ENCODE assay signal across 8 mouse cellular contexts in the genomic region with DNA sequence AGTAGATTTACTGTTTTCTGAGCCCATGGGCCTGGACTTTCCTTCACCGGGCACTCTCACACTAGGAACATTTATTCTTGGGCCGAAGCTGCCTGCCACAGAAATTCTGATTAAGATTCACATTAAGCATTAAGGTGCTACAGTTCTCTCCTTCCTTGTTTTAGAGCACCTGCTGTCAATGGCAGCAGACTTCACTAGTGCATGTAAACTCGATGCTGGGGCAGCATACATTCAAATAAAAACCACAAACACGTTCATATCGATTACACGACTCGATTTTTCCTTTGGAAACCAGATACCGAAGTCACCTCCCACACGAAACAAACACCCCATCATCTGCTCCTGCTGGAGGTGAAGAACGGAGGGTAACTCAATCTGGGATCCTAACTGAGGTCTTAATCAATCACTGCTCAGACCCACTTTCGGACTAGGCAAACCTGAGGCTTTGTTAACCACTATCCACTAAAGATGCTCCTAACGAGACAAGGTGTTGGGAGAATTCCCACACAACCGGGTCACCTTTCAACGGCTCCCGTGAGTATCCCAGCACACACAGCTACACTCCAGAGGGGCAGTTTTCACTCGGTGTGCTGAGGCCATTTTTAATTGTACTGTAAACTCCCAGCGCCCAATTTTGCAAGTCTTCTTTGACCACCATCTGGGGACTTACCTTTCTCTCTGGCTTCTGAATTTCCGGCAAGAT. TPM values are rescaled to one million over a fixed set of nuclear protein-coding genes. Genes with fewer than 3 reads are reported as not detected.
A peak's percentile ranks its signal among the peaks of the same experiment; 100 is the strongest.
DNase-seq lines count a peak whose midpoint lies in the region; ATAC-seq lines count a peak whose summit lies in the region.

No protein-coding gene starts in this region.

- no peak for ATAC-seq in kidney, embryonic 14.5 days (ENCODE audit: low FRiP score, low TSS enrichment)
- no peak for ATAC-seq in forebrain, embryonic 14.5 days
- ATAC-seq in liver, embryonic 11.5 days (replicated peaks; ENCODE audit: low FRiP score) = no peak

- H3K4me1 ChIP-seq in kidney, embryonic 14.5 days (ENCODE audit: control insufficient read depth, insufficient read depth, low read length) = peaks cover 16% of the 10 kb centered on the region
- peaks cover 13% of the 10 kb centered on the region for H3K4me1 ChIP-seq in forebrain, embryonic 14.5 days (ENCODE audit: control insufficient read depth, insufficient read depth, low read length)
- peaks cover 10% of the 10 kb centered on the region; the same call in 1 of the 2 replicates for H3K4me1 ChIP-seq in liver, embryonic 11.5 days (replicated peaks; ENCODE audit: control insufficient read depth, insufficient read depth, low read length)

- H3K9ac ChIP-seq in kidney, embryonic 14.5 days (ENCODE audit: low read depth, low read length) = peak overlapping the region; percentile 98
- peak overlapping the region; percentile 95 for H3K9ac ChIP-seq in forebrain, embryonic 14.5 days (ENCODE audit: low read length)
- peak overlapping the region; percentile 98 for H3K9ac ChIP-seq in liver, embryonic 11.5 days (ENCODE audit: low read depth, low read length)

- H3K9me3 ChIP-seq in kidney, embryonic 14.5 days (ENCODE audit: control insufficient read depth, low read length) = no peaks in the 10 kb centered on the region
- H3K9me3 ChIP-seq in forebrain, embryonic 14.5 days (replicated peaks; ENCODE audit: control insufficient read depth, low read length) = no peaks in the 10 kb centered on the region
- H3K9me3 ChIP-seq in liver, embryonic 11.5 days (ENCODE audit: control insufficient read depth, low read length) = no peaks in the 10 kb centered on the region

- H3K36me3 ChIP-seq in kidney, embryonic 14.5 days (ENCODE audit: control insufficient read depth, insufficient read depth, low read length) = peaks cover 38% of the 10 kb centered on the region
- peaks cover 39% of the 10 kb centered on the region for H3K36me3 ChIP-seq in forebrain, embryonic 14.5 days (ENCODE audit: control insufficient read depth, insufficient read depth, low read length)
- H3K36me3 ChIP-seq in liver, embryonic 11.5 days (ENCODE audit: control insufficient read depth, insufficient read depth, low read length) = peaks cover 26% of the 10 kb centered on the region

- H3K27ac ChIP-seq in kidney, embryonic 14.5 days (ENCODE audit: low read depth, low read length) = peak overlapping the region; percentile 71
- H3K27ac ChIP-seq in forebrain, embryonic 14.5 days (ENCODE audit: low read depth, low read length) = no peak overlapping the region
- H3K27ac ChIP-seq in liver, embryonic 11.5 days (ENCODE audit: low read depth, low read length) = peak overlapping the region; percentile 87

- DNase-seq in kidney, adult 18-20 months = no peak
- peak; percentile 21 for DNase-seq in ES-CJ7 (ENCODE audit: low read depth, low spot score)
- DNase-seq in forebrain, embryonic 14.5 days (ENCODE audit: low spot score) = no peak
- no peak for DNase-seq in liver, embryonic 11.5 days (ENCODE audit: low spot score)
- peak; percentile 41 for DNase-seq in testis, postnatal 10 days (ENCODE audit: low spot score)
- DNase-seq in spleen, adult 18-20 months = no peak
- no peak for DNase-seq in adrenal gland, postnatal 36 days

- peak overlapping the region; percentile 90 for H3K4me2 ChIP-seq in kidney, embryonic 14.5 days (replicated peaks; ENCODE audit: low read depth, low read length)
- H3K4me2 ChIP-seq in forebrain, embryonic 14.5 days (ENCODE audit: low read length) = peak overlapping the region; percentile 91
- peak overlapping the region; percentile 87 for H3K4me2 ChIP-seq in liver, embryonic 11.5 days

- no peaks in the 10 kb centered on the region for H3K27me3 ChIP-seq in kidney, embryonic 14.5 days (ENCODE audit: control insufficient read depth, insufficient read depth, low read length)
- H3K27me3 ChIP-seq in forebrain, embryonic 14.5 days (replicated peaks; ENCODE audit: control insufficient read depth, insufficient read depth, low read length) = no peaks in the 10 kb centered on the region
- H3K27me3 ChIP-seq in liver, embryonic 11.5 days (replicated peaks; ENCODE audit: control insufficient read depth, insufficient read depth, low read length) = no peaks in the 10 kb centered on the region

- 6% methylated on average over 18 of the region's 18 CpGs for WGBS in kidney, embryonic 14.5 days
- 14% methylated on average over 18 of the region's 18 CpGs for WGBS in forebrain, embryonic 14.5 days
- WGBS in liver, embryonic 11.5 days = 9% methylated on average over 18 of the region's 18 CpGs

- H3K4me3 ChIP-seq in kidney, embryonic 14.5 days (ENCODE audit: low read length) = peak overlapping the region; percentile 97
- peak overlapping the region; percentile 92 for H3K4me3 ChIP-seq in forebrain, embryonic 14.5 days (ENCODE audit: low read depth, low read length)
- peak overlapping the region; percentile 95 for H3K4me3 ChIP-seq in liver, embryonic 11.5 days (ENCODE audit: low read depth, low read length)

RNA-seq across cellular contexts. Expression of gene Sec61a1, which starts 0.9 kb away (rescaled TPM):
- 132 and 245 TPM in 2 replicates for polyA plus RNA-seq in kidney, embryonic 14.5 days (2014; fragmentation: Nextera tagmentation; extraction: Ambion mirVana)
- 131 and 146 TPM in 2 replicates for polyA plus RNA-seq in forebrain, embryonic 14.5 days (2014; fragmentation: Nextera tagmentation; extraction: Ambion mirVana)
- polyA plus RNA-seq in liver, embryonic 11.5 days (2014; fragmentation: Nextera tagmentation; extraction: Ambion mirVana) = 214 and 233 TPM in 2 replicates
- total RNA-seq in adrenal gland, postnatal 36 days (2021) = 100 to 1,000 TPM; 214 to 229 TPM

RNA-seq across cellular contexts. Expression of gene Ruvbl1, which starts 52.6 kb away (rescaled TPM):
- polyA plus RNA-seq in kidney, embryonic 14.5 days (2014; fragmentation: Nextera tagmentation; extraction: Ambion mirVana) = 184 and 185 TPM in 2 replicates
- polyA plus RNA-seq in forebrain, embryonic 14.5 days (2014; fragmentation: Nextera tagmentation; extraction: Ambion mirVana) = 145 and 146 TPM in 2 replicates
- 212 and 235 TPM in 2 replicates for polyA plus RNA-seq in liver, embryonic 11.5 days (2014; fragmentation: Nextera tagmentation; extraction: Ambion mirVana)
- 10 to 100 TPM; 32.4 to 35.2 TPM for total RNA-seq in adrenal gland, postnatal 36 days (2021)

Comparison
In these comparisons a context has a peak if more than half of its experiments do, and no peak if none do; other contexts are left out.
1. DNase-seq: peak in ES-CJ7 (single experiment) and testis, postnatal 10 days (single experiment); none in kidney, adult 18-20 months (single experiment), forebrain, embryonic 14.5 days (single experiment), liver, embryonic 11.5 days (single experiment), spleen, adult 18-20 months (0 of 2) and adrenal gland, postnatal 36 days (0 of 2).
2. Peak in every context shown above with its lines, with median percentiles within 50 percentile points of each other: H3K4me2 ChIP-seq, H3K4me3 ChIP-seq and H3K9ac ChIP-seq.